Mouse (Mus musculus) 3134 (cell line): ENCODE measurements around the gene Tspan12.

Source experiments
- DNase-seq: peaks from one replicate; pipeline ENCODE4 v3.0.0-alpha.2; 2011; ENCODE audit warnings: low spot score; ENCODE audit not compliant: insufficient read length; ENCODE audit errors: extremely low read depth

Tspan12 gene

DNA sequence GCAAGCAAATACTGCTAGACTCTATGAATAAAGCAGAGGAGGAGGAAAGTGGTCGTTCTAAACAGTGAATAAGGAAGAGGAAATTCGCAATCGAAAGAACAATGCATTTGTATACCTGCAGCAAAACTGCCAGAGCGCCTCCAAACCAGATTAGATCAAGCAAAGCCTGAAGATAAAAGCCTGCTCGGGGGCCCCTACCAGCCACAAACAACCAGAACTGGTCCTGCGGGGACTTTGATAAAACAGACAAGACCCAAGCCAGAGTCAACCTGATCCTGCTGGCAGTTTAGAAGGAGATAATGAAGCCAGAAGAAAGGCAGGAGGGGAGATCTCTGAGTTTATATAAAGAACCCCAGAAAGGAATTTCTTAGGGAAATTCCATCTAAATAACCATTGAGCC is 65.0 kb downstream of the Tspan12 start:
- no peak for DNase-seq

DNA sequence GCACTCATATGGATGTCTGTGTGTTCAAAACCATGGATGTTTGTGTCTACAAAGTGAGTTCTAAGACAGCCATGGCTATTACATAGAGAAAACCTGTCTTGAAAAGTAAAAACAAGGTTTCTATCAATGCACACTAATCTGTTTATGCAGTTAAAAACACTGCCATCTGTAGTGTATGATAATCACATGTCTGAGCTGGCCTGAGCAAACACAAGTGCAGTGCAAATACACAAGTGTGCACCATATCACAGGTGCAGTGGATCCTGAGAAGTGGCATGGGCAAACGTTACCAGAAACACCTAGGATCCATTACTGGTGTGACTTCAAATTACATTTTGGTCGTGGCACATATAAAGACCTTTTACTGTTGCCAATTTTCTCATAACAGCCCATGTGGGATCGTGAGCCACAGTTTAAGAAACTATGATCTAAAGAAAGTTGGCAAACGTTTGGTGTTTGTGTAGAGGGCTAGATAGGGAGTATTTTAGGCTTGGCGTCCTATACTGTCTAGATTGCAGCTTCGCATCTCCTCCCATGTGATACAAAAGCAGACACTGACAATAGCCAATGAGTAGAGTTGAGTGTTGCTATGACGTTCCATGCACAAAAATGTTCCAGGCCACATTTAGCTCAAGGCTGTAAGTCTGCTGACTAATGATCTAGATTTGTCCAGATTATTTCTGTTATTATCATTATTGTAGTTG is 78.0 kb downstream of the Tspan12 start:
- DNase-seq, result no peak

DNA sequence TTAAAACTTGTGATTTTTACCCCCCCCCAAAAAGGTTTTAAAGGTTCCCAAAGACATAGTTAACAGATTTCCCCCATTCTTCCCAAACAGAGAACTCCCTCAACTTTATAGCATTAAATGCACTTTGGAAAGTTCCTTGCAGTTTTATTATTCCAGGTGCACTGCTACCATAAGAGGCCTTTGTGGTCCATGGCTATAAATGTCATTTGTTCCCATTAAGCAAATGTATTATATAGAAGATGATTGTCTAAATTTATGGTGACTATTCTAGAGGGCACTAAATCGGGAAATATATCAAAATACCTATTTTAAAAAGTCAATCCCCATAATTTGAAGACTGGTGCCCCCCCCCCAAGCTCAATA is 82.9 kb downstream of the Tspan12 start:
- DNase-seq, result no peak

DNA sequence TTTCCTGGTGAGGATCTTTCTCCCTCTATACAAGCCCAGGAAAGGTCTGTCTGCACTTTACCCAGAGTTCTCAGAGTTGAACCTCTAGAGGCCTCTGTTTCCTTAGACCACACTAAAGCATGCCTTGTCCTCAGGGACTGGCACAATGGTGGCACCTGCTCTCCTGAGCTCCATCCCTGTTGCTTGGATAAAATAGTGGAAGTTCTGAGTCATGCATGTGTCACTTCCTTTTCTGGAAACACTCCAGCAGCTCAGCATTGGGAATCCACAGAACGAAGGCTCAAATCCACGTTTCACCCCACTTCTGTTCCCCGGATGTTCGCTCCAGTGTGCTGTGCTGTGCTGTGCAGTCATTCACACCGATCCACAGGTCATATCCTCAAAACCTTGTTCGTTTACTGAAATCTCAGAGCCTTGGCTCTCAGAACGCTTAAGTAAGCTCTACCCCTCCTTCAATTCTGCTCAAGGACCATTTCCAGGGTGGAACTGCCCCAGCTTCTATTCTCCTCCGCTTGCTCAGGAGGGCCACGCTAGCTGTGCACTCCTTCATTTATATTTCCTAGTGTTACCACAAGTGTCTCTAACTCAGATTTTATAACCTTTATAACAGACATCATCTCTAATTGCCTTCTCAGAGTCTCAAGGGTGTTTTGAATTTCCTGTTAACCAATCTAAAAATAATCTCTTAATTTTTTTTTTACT is 83.4 kb downstream of the Tspan12 start:
- DNase-seq, result peak; percentile 1

DNA sequence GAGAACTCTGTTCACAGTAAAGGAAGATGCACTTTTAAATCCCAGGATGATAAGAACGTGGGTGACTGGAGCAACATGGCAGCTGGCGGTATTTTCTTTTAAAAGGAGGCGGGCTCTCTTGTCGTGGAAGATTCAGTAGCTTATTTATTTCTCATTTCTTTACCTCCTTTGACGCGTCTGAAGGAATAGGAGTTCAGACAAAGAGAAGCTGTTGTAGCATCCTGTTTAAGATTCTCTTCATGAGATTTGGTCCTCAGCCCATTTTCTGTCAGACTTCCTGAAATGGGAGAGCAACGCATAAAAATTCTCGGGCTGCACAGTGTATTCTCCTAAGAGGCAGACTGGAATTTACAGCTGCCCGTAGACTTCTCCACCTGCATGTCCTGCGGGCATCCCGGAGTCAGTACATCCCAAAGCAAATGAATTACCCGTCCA is 84.5 kb downstream of the Tspan12 start:
- DNase-seq, result no peak

DNA sequence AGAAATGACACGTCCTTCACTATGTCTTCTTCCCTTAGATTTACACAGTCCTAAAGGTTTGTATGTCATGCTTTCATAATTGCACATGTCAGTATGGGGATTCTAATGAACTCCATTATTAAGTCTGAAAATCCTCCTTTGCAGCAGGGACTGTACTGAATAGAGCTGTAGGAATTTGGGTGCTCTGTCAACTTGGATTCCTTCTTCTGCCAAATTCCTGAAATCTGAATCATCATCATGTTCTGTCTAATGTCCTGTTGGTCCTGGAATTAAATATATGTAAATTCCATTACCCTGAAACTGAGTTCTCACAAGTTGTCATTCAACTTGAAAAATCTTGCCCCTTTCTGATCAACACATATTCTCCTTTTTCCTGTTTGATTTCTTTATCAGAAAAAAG is 104.8 kb downstream of the Tspan12 start:
- no peak for DNase-seq

DNA sequence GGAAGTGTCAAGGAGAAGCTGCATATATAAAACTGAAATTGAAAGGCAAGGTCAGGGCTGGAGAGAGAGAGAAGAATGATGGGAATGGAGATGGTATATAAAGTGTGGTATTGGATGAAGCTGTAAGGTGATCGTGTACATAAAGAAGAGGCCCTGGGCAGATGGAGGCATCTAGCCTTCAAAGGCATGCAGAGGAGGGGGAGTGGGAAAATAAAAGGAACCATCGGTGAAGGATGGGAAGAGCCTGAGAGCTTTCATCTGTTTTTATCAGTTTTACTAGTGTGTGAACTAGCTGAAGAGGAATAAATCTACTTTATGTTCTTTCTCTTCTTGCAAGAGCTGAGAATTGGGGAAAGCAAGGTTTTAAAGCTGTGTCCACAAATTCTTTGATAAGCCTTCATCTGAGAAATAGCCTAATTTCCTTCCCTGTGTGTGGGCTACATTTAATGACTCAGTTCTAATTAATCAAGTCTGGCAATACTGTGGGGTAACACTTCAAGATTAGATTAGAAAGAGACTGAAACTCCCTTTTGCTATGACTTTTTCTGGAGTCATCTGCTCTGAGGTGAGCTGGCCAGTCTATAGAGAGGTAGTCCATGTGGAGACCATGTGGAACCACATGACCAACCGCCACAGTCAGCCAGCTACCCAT is 107.6 kb downstream of the Tspan12 start:
- no peak for DNase-seq

DNA sequence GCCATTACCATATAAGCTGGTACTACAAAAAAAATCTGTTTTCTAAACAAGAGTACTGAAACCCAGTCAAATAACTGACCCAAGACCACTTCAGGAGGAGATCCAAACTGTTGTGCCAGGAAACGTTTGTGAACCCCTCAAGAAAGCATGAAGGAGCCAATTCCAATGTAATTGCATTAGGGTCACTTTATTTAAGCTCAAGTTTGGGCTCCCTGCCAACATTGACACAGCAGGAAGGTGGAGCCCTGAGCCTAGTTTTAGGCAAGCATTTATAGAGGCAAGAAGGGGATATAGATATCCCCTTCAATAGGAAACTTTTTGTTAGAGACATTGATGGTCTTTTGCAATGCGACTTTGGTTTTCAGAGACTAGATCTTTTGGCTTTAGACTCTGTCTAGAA is 111.7 kb downstream of the Tspan12 start:
- no peak for DNase-seq

DNA sequence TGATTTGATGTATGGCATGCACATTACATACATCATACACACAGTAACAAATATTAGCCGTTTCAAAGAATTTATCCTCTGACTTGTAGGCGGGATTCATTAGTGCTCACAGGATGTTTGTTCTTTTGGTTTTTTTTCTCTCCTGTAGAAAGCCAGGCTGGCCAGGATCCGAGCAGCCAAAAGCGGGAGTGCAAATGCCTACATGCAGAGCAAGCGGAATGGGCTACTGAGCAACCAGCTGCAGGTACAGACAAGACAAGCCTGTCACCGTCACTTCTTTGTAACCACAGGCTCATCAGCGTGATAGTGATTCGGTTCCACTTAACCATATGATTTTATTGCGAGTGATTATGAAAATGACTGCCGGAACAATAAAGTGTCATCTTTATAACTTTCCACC is 130.1 kb downstream of the Tspan12 start:
- DNase-seq, result no peak
